Mouse (Mus musculus) kidney, postnatal 0 days (tissue): Measurements from ENCODE around the gene Gdf15. TPM values are rescaled to one million over a fixed set of nuclear protein-coding genes. Genes with fewer than 3 reads are reported as not detected.

Source experiments
- ATAC-seq: fragments of 200-750 bp; cut with Nextera tagmentation; replicated peaks from 2 replicates; pipeline ENCODE4 v1.8.0; 2017; ENCODE audit warnings: low read depth, moderate number of reproducible peaks, moderate TSS enrichment, moderate library complexity; ENCODE audit not compliant: low FRiP score
- DNase-seq: peaks from one replicate; pipeline ENCODE4 v3.0.0-alpha.2; 2016; ENCODE audit warnings: low spot score
- H3K27ac ChIP-seq: fragments of 300-500 bp; sonication (generic); 2 replicates; pipeline ENCODE4 v1.5.1; 2014; ENCODE audit warnings: mild to moderate bottlenecking
- H3K27me3 ChIP-seq: fragments of 300-500 bp; sonication (generic); 2 replicates; pipeline ENCODE4 v1.6.1; 2014; ENCODE audit warnings: low read length, mixed read lengths; ENCODE audit not compliant: insufficient read depth
- H3K36me3 ChIP-seq: fragments of 300-500 bp; sonication (generic); 2 replicates; pipeline ENCODE4 v1.6.1; 2014; ENCODE audit warnings: low read length, mixed read lengths; ENCODE audit not compliant: insufficient read depth
- H3K4me1 ChIP-seq: fragments of 300-500 bp; sonication (generic); replicated peaks from 2 replicates; pipeline ENCODE4 v1.6.1; 2014; ENCODE audit warnings: antibody characterized with exemption, low read length, mixed read lengths; ENCODE audit not compliant: insufficient read depth
- H3K4me2 ChIP-seq: fragments of 300-500 bp; sonication (generic); 2 replicates; pipeline ENCODE4 v1.6.1; 2014; ENCODE audit warnings: mild to moderate bottlenecking, low read length, moderate library complexity, mixed read lengths
- H3K4me3 ChIP-seq: fragments of 300-500 bp; sonication (generic); replicated peaks from 2 replicates; pipeline ENCODE4 v1.5.1; 2014; ENCODE audit warnings: low read depth, low read length
- H3K9ac ChIP-seq: fragments of 300-500 bp; sonication (generic); 2 replicates; pipeline ENCODE4 v1.6.1; 2014; ENCODE audit warnings: low read depth, low read length
- H3K9me3 ChIP-seq: fragments of 300-500 bp; sonication (generic); replicated peaks from 2 replicates; pipeline ENCODE4 v1.6.1; 2016; ENCODE audit warnings: low read length, inconsistent platforms, mixed read lengths
- CTCF ChIP-seq: IDR thresholded peaks from 2 replicates; pipeline ENCODE4 v1.5.1; 2016; ENCODE audit warnings: antibody characterized with exemption, low read depth, mild to moderate bottlenecking, moderate library complexity
- WGBS: fragments of 180-500 bp; shearing (Covaris S2); extraction: QIAGEN DNeasy Blood & Tissue Kit; methylation state at CpG from one replicate; pipeline ENCODE4 v1.1.7; 2014; 5-methylcytosine and 5-hydroxymethylcytosine counted together
- polyA plus RNA-seq: library from polyadenylated mRNA; unstranded; fragments of >200 nt; fragmentation: Nextera tagmentation; extraction: Ambion mirVana; gene quantifications from 2 replicates; pipeline ENCODE4 v1.2.1, GENCODE M21; 2015

Gdf15 gene
- polyA plus RNA-seq, 1 experiment from 2014 or later: 3.2 TPM

GRCm38 (mm10) chr8:70600473-70601270, 31.6 kb downstream of the Gdf15 start:
- 0 out of 2 replicates have a peak, but pooled peaks have one; percentile 0 for ATAC-seq
- TF ChIP-seq CTCF: no peak
- Histone ChIP-seq H3K36me3 (0 out of 2 replicates have a peak, but pooled peaks cover 3% of the 10 kb centered on the region), H3K9me3 (no peaks in the 10 kb centered on the region), H3K9ac (0 out of 2 replicates have a peak overlapping the region, but pooled peaks have one; percentile 1), H3K4me3 (0 out of 2 replicates have a peak overlapping the region, but pooled peaks have one; percentile 0), H3K4me2 (peak overlapping the region; percentile 44), H3K27me3 (no peaks in the 10 kb centered on the region), H3K27ac (peak overlapping the region; percentile 85), H3K4me1 (peaks cover 21% of the 10 kb centered on the region)
- peak; percentile 75 for DNase-seq
- WGBS: 24% methylated on average over 10 of the region's 10 CpGs

GRCm38 (mm10) chr8:70599507-70600290, 32.6 kb downstream of the Gdf15 start:
- ATAC-seq: no peak
- Histone ChIP-seq H3K27me3 (no peaks in the 10 kb centered on the region), H3K36me3 (0 out of 2 replicates have a peak, but pooled peaks cover 3% of the 10 kb centered on the region), H3K9me3 (no peaks in the 10 kb centered on the region), H3K4me3 (no peak overlapping the region), H3K4me2 (no peak overlapping the region), H3K27ac (peak overlapping the region; percentile 85), H3K4me1 (peaks cover 29% of the 10 kb centered on the region), H3K9ac (no peak overlapping the region)
- TF ChIP-seq CTCF: no peak
- no peak for DNase-seq
- WGBS: 72% methylated on average over 12 of the region's 12 CpGs

- TF ChIP-seq CTCF: no peak
- DNase-seq (peak; percentile 53), ATAC-seq (no peak)
- peak overlapping the region; percentile 74 for H3K4me2 ChIP-seq
- 0 out of 2 replicates have a peak, but pooled peaks cover 3% of the 10 kb centered on the region for H3K36me3 ChIP-seq
- peaks cover 30% of the 10 kb centered on the region for H3K4me1 ChIP-seq
- H3K9me3 ChIP-seq: no peaks in the 10 kb centered on the region
- peak overlapping the region; percentile 60; the same call in 1 of the 2 replicates for H3K9ac ChIP-seq
- no peak overlapping the region for H3K27ac ChIP-seq
- no peaks in the 10 kb centered on the region for H3K27me3 ChIP-seq
- WGBS: 25% methylated on average over 10 of the region's 10 CpGs
- H3K4me3 ChIP-seq: no peak overlapping the region
These were observed 33.5 kb downstream of the Gdf15 start for GRCm38 (mm10) chr8:70598722-70599121.

- Histone ChIP-seq H3K36me3 (0 out of 2 replicates have a peak, but pooled peaks cover 3% of the 10 kb centered on the region), H3K4me1 (peaks cover 34% of the 10 kb centered on the region), H3K27me3 (no peaks in the 10 kb centered on the region), H3K27ac (peak overlapping the region; percentile 36; the same call in 1 of the 2 replicates), H3K9me3 (no peaks in the 10 kb centered on the region), H3K4me3 (peak overlapping the region; percentile 31), H3K4me2 (peak overlapping the region; percentile 74), H3K9ac (peak overlapping the region; percentile 60)
- WGBS: 14% methylated on average over 29 of the region's 29 CpGs
- ATAC-seq: peak; percentile 12
- TF ChIP-seq CTCF: peak; percentile 82
- DNase-seq: peak; percentile 82
These were observed 34.0 kb downstream of the Gdf15 start for GRCm38 (mm10) chr8:70598283-70598682.

GRCm38 (mm10) chr8:70597417-70598272, 34.6 kb downstream of the Gdf15 start:
- TF ChIP-seq CTCF: no peak
- peaks cover 40% of the 10 kb centered on the region for H3K4me1 ChIP-seq
- H3K4me3 ChIP-seq: peak overlapping the region; percentile 31
- ATAC-seq (no peak), DNase-seq (no peak)
- H3K9me3 ChIP-seq: no peaks in the 10 kb centered on the region
- peak overlapping the region; percentile 36; the same call in 1 of the 2 replicates for H3K27ac ChIP-seq
- H3K4me2 ChIP-seq: peak overlapping the region; percentile 74
- H3K9ac ChIP-seq: peak overlapping the region; percentile 60
- 0 out of 2 replicates have a peak, but pooled peaks cover 2% of the 10 kb centered on the region for H3K36me3 ChIP-seq
- WGBS: 24% methylated on average over 65 of the region's 68 CpGs
- no peaks in the 10 kb centered on the region for H3K27me3 ChIP-seq
